Mouse (Mus musculus) heart, embryonic 11.5 days (tissue): ENCODE measurements at regions not wholly inside any gene's neighbourhood (a gene's known extent, or its start where the extent isn't known, plus 50 kb on each side); places are given as distances from the start of the nearest gene placed in this dataset.

Source experiments
- ATAC-seq: fragments of 200-750 bp; cut with Nextera tagmentation; replicated peaks from 2 replicates; pipeline ENCODE4 v1.8.0; 2017; ENCODE audit warnings: moderate library complexity; ENCODE audit not compliant: insufficient number of reproducible peaks, low FRiP score, low TSS enrichment
- H3K27ac ChIP-seq: fragments of 300-500 bp; sonication (generic); 2 replicates; pipeline ENCODE4 v1.5.1; 2014; ENCODE audit warnings: mild to moderate bottlenecking, low read depth, low read length
- H3K27me3 ChIP-seq: fragments of 300-500 bp; sonication (generic); 2 replicates; pipeline ENCODE4 v1.6.1; 2014; ENCODE audit warnings: mild to moderate bottlenecking, low read length, mixed read lengths; ENCODE audit not compliant: control insufficient read depth, insufficient read depth
- H3K36me3 ChIP-seq: fragments of 300-500 bp; sonication (generic); 2 replicates; pipeline ENCODE4 v1.6.1; 2014; ENCODE audit warnings: mild to moderate bottlenecking, low read length, moderate library complexity, mixed read lengths; ENCODE audit not compliant: control insufficient read depth, insufficient read depth
- H3K4me1 ChIP-seq: fragments of 300-500 bp; sonication (generic); 2 replicates; pipeline ENCODE4 v1.6.1; 2014; ENCODE audit warnings: low read length; ENCODE audit not compliant: control insufficient read depth, insufficient read depth
- H3K4me2 ChIP-seq: fragments of 300-500 bp; sonication (generic); 2 replicates; pipeline ENCODE4 v1.6.1; 2014; ENCODE audit warnings: mild to moderate bottlenecking, moderate library complexity
- H3K4me3 ChIP-seq: fragments of 300-500 bp; sonication (generic); 2 replicates; pipeline ENCODE4 v1.5.1; 2014; ENCODE audit warnings: low read depth, low read length
- H3K9ac ChIP-seq: fragments of 300-500 bp; sonication (generic); 2 replicates; pipeline ENCODE4 v1.6.1; 2014; ENCODE audit warnings: mild to moderate bottlenecking, low read depth, low read length, moderate library complexity
- H3K9me3 ChIP-seq: fragments of 300-500 bp; sonication (generic); replicated peaks from 2 replicates; pipeline ENCODE4 v1.6.1; 2016; ENCODE audit warnings: low read length; ENCODE audit not compliant: control insufficient read depth
- WGBS: fragments of 180-500 bp; shearing (Covaris S2); extraction: QIAGEN DNeasy Blood & Tissue Kit; methylation state at CpG from one replicate; pipeline ENCODE4 v1.1.7; 2014; ENCODE audit not compliant: insufficient replicate concordance; 5-methylcytosine and 5-hydroxymethylcytosine counted together

GRCm38 (mm10) chr2:33983112-33983748 is 95.5 kb upstream of the Mvb12b start:
- no peak overlapping the region for H3K27ac ChIP-seq
- peaks cover 5% of the 10 kb centered on the region; the same call in 1 of the 2 replicates for H3K27me3 ChIP-seq
- WGBS, result 42% methylated on average over 11 of the region's 11 CpGs

GRCm38 (mm10) chr2:33981936-33982335 is 94.2 kb upstream of the Mvb12b start:
- H3K9me3 ChIP-seq, result no peaks in the 10 kb centered on the region
- no peak overlapping the region for H3K4me3 ChIP-seq
- no peak for ATAC-seq
- no peak overlapping the region for H3K9ac ChIP-seq
- WGBS, result 41% methylated on average over 8 of the region's 8 CpGs
- H3K27me3 ChIP-seq, result peaks cover 6% of the 10 kb centered on the region; the same call in 1 of the 2 replicates
- no peak overlapping the region for H3K27ac ChIP-seq
- H3K36me3 ChIP-seq, result no peaks in the 10 kb centered on the region
- no peak overlapping the region for H3K4me2 ChIP-seq
- H3K4me1 ChIP-seq, result no peaks in the 10 kb centered on the region

More at GRCm38 (mm10) chr2:33983112-33983748, 95.5 kb upstream of the Mvb12b start:
- H3K9me3 ChIP-seq, result no peaks in the 10 kb centered on the region
- ATAC-seq, result no peak
- H3K36me3 ChIP-seq, result no peaks in the 10 kb centered on the region
- no peaks in the 10 kb centered on the region for H3K4me1 ChIP-seq
- H3K4me3 ChIP-seq, result no peak overlapping the region
- H3K4me2 ChIP-seq, result no peak overlapping the region
- no peak overlapping the region for H3K9ac ChIP-seq

DNA sequence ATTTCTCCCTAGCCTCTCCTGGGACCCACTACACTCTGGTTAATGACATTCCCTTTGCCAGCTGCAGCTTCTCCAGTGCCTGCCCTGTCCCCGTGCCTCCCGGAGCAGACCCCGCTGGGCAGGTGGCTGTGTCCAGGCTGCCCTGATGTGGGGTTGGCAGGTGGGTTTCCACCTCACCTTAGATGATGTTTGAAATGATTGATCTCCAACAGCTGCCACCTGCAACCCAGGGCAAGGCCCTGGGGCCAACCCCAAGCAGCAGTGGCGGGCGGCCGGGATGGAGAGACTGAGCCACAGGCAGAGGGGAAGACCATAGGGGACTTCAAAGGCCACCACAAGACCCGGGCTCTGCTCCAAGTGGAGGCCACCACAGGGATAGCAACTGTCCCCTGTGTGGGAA is 93.6 kb upstream of the Mvb12b start:
- no peaks in the 10 kb centered on the region for H3K9me3 ChIP-seq
- H3K27me3 ChIP-seq, result peaks cover 8% of the 10 kb centered on the region; the same call in 1 of the 2 replicates
- no peak overlapping the region for H3K27ac ChIP-seq
- no peaks in the 10 kb centered on the region for H3K4me1 ChIP-seq
- H3K9ac ChIP-seq, result no peak overlapping the region
- H3K4me2 ChIP-seq, result no peak overlapping the region
- H3K4me3 ChIP-seq, result no peak overlapping the region
- 82% methylated on average over 7 of the region's 7 CpGs for WGBS
- H3K36me3 ChIP-seq, result no peaks in the 10 kb centered on the region
- no peak for ATAC-seq

DNA sequence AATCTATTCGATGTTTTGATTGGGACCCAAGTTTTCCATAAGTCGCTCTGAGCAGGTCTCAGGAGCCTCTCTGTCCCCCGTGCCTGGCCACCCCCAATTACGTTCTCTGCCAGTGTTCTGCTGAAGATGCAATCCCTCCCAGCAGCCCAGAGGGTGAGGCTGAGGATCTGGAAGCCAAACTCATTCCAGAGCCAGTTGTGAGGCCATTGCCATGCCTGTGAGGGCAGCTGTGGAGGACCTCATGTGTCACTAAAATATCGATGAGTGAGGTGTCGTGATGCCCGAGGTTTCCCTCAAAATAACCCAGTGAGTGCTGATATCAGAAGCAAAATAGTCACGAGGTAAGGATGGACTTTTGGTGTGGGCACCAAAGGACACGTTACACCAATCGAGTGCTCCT is 93.1 kb upstream of the Mvb12b start:
- no peaks in the 10 kb centered on the region for H3K36me3 ChIP-seq
- no peaks in the 10 kb centered on the region for H3K9me3 ChIP-seq
- no peak for ATAC-seq
- H3K4me3 ChIP-seq, result no peak overlapping the region
- no peak overlapping the region for H3K27ac ChIP-seq
- no peak overlapping the region for H3K4me2 ChIP-seq
- H3K27me3 ChIP-seq, result peaks cover 8% of the 10 kb centered on the region; the same call in 1 of the 2 replicates
- WGBS, result 72% methylated on average over 10 of the region's 10 CpGs
- no peaks in the 10 kb centered on the region for H3K4me1 ChIP-seq
- no peak overlapping the region for H3K9ac ChIP-seq

DNA sequence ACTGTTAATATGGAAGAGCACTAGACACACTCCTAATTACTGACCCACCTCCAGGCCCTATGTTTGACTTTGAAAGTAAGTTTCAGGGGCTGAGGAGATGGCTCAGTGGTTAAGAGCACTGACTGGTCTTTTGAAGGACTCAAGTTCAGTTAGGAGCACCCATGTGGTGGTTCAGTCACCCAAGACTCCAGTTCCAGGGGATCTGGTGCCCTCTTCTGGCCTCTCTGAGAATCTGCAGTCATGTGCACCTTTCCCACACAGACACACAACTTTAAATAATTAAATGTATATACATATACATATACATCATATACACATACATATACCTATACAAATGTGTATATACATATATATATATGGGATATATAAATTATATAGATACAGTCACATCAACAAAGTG is 91.5 kb upstream of the Mvb12b start:
- Histone ChIP-seq H3K27me3 (peaks cover 9% of the 10 kb centered on the region; the same call in 1 of the 2 replicates), H3K4me2 (no peak overlapping the region)

GRCm38 (mm10) chr2:33978550-33978949 is 90.8 kb upstream of the Mvb12b start:
- Histone ChIP-seq H3K36me3 (no peaks in the 10 kb centered on the region), H3K4me3 (no peak overlapping the region), H3K9me3 (no peaks in the 10 kb centered on the region), H3K27ac (no peak overlapping the region), H3K4me2 (no peak overlapping the region), H3K27me3 (peaks cover 10% of the 10 kb centered on the region; the same call in 1 of the 2 replicates), H3K4me1 (no peaks in the 10 kb centered on the region), H3K9ac (no peak overlapping the region)
- no peak for ATAC-seq
- WGBS, result 75% methylated on average over 4 of the region's 4 CpGs

More for the DNA sequence above, 91.5 kb upstream of the Mvb12b start:
- no peak for ATAC-seq
- no peak overlapping the region for H3K27ac ChIP-seq
- H3K9me3 ChIP-seq, result no peaks in the 10 kb centered on the region
- H3K9ac ChIP-seq, result no peak overlapping the region
- no peaks in the 10 kb centered on the region for H3K36me3 ChIP-seq
- no peak overlapping the region for H3K4me3 ChIP-seq
- no peaks in the 10 kb centered on the region for H3K4me1 ChIP-seq

DNA sequence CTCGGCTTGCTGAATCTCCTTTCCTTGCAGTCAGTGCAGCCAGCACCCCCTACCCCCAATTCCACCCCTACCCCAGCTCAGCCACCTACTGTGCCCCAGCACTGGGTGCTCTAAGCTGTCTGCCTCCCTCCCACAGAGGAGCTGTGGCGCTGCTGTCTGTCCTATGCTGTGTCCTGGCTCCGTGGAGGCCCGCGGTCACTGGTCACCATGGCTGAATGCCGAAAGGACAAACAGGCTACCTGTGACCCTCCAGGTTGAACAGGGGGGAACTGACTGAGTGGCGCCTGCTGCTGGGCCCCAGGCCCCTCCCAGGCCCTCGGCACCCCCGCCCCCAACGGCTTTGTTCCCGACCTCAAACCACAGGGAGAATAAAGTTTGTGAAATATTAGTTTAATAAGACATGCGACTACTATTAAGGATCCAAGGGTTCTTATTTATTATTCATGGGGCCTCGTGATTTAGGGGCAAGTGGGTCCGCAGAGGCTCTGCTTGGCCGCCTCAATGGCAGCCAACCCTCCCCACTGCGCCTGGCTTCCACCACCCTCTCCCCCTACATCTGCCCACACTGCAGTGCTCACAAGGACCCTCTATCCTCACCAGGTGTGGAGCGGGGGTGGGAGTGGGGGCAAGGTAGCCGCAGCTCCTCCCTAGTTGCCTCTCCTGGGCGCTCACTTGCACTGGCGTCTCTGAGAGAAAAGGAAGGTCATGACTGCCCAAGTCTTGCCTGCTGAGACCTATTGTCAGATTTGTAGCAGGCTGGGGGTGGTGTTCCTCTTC is 90.0 kb upstream of the Mvb12b start:
- H3K4me2 ChIP-seq, result no peak overlapping the region
- no peak for ATAC-seq

GRCm38 (mm10) chr2:33977151-33977550 is 89.4 kb upstream of the Mvb12b start:
- Histone ChIP-seq H3K4me2 (no peak overlapping the region), H3K4me1 (no peaks in the 10 kb centered on the region), H3K9ac (no peak overlapping the region), H3K36me3 (no peaks in the 10 kb centered on the region), H3K9me3 (no peaks in the 10 kb centered on the region), H3K27me3 (peaks cover 9% of the 10 kb centered on the region; the same call in 1 of the 2 replicates), H3K27ac (no peak overlapping the region), H3K4me3 (no peak overlapping the region)
- 84% methylated on average over 5 of the region's 5 CpGs for WGBS
- ATAC-seq, result no peak

More for the DNA sequence above, 90.0 kb upstream of the Mvb12b start:
- H3K9ac ChIP-seq, result no peak overlapping the region
- no peaks in the 10 kb centered on the region for H3K36me3 ChIP-seq
- WGBS, result 58% methylated on average over 20 of the region's 20 CpGs
- H3K4me3 ChIP-seq, result no peak overlapping the region
- peaks cover 10% of the 10 kb centered on the region; the same call in 1 of the 2 replicates for H3K27me3 ChIP-seq
- no peaks in the 10 kb centered on the region for H3K9me3 ChIP-seq
- H3K27ac ChIP-seq, result no peak overlapping the region
- no peaks in the 10 kb centered on the region for H3K4me1 ChIP-seq
